Mouse (Mus musculus) left cerebral cortex, adult 2 months (tissue): ENCODE results near the gene Muc20. TPM values are rescaled to one million over a fixed set of nuclear protein-coding genes. Genes with fewer than 3 reads are reported as not detected.

Experiments
- DNase-seq, 2 experiments: peaks; one replicate each; pipeline ENCODE4 v3.0.0; 2021 to 2022; ENCODE audit warnings: low spot score in 2 of 2, mixed read lengths in 1 of 2; ENCODE audit errors: extremely low spot score in 1 of 2
- H3K27ac ChIP-seq: fragments of 200-600 bp; 2 replicates; pipeline ENCODE4 v1.8.1; 2022
- H3K4me3 ChIP-seq: fragments of 200-600 bp; 2 replicates; pipeline ENCODE4 v1.8.1; 2022
- CTCF ChIP-seq: fragments of 200-600 bp; IDR thresholded peaks from 2 replicates; pipeline ENCODE4 v1.8.1; 2022; ENCODE audit warnings: antibody characterized with exemption, mild to moderate bottlenecking, moderate library complexity
- intact Hi-C: fragments of 180-260 bp; cut with DNase I; formaldehyde crosslinking; loops from one replicate; pipeline ENCODE4 v1.15.1; 2025
- total RNA-seq, 2 experiments: library from RNA; stranded (reverse); gene quantifications; 2 replicates each; pipeline ENCODE4 v1.2.3; 2021

Gene Muc20
- total RNA-seq, 2 experiments from 2014 or later, result not detected

GRCm38 (mm10) chr16:32790056-32790455 is 7.2 kb downstream of the Muc20 start:
- intact Hi-C loops, result loop anchor here (5.0 kb wide), 1 partner anchor 78 kb away; no protein-coding TSS in a partner anchor
- H3K27ac ChIP-seq, result no peak overlapping the region
- DNase-seq, result no peak
- no peak for TF ChIP-seq CTCF
- H3K4me3 ChIP-seq, result no peak overlapping the region

GRCm38 (mm10) chr16:32784840-32785239 is 12.4 kb downstream of the Muc20 start:
- H3K27ac ChIP-seq, result no peak overlapping the region
- no peak for TF ChIP-seq CTCF
- intact Hi-C loops, result no loop called here
- peak; percentile 19 to 52 for DNase-seq
- no peak overlapping the region for H3K4me3 ChIP-seq

DNA sequence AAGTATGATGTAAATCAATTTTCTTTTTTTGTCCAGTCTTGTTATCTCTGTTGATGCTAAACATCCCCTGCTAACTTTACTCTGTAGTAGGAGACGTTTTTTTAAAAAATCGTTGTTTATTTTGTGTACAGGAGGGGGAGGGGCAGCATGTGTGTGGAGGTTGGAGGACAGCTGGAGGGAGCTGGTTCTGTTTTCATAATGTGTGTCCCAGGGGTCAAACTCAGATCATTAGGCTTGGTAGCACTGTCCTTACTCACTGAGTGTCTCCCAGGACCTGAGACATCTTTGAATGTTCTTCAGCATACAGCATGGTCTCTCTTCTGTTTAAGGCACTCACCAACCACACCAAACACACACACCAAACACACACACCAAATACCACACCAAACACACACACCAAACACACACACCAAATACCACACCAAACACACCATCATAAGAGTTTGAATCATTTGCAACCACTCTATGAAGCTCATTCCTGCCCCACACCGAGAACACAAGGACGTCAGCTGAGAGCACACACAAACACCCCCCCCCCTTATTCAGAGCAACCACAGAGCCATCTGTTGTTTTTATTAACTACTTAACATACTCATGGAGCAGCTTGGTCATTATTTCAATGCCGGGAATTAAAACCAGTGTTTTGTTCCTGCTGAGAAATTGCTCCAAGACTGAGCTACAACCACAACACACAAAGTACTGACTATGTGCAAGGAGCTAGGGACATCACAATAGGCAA is 13.7 kb downstream of the Muc20 start:
- DNase-seq, result no peak
- no peak for TF ChIP-seq CTCF
- H3K27ac ChIP-seq, result no peak overlapping the region
- H3K4me3 ChIP-seq, result no peak overlapping the region
- intact Hi-C loops, result no loop called here

DNA sequence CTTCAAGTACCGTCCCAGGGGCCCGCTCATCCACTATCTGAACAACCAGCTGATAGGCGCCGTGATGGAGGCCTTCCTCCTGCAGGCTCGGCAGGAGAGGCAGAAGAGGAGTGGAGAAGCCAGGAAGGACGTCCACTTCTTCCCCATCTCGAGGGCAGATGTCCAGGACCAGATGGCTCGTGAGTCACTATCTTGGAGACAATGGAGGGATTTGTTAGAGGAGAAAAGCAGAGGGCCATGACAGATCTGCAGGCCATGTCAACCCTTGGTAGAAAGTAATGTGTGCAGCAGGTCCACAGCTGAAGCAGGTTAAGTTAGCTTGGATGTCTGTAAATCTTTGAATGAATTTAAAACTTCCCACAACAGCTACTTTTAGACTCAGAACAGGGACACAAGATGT is 18.3 kb downstream of the Muc20 start:
- Histone ChIP-seq H3K4me3 (no peak overlapping the region), H3K27ac (no peak overlapping the region)
- no peak for TF ChIP-seq CTCF
- no peak for DNase-seq
- intact Hi-C loops, result no loop called here

- intact Hi-C loops, result no loop called here
- Histone ChIP-seq H3K4me3 (no peak overlapping the region), H3K27ac (no peak overlapping the region)
- TF ChIP-seq CTCF, result no peak
- DNase-seq, result no peak
Observed at GRCm38 (mm10) chr16:32776676-32777075, 20.6 kb downstream of the Muc20 start.

DNA sequence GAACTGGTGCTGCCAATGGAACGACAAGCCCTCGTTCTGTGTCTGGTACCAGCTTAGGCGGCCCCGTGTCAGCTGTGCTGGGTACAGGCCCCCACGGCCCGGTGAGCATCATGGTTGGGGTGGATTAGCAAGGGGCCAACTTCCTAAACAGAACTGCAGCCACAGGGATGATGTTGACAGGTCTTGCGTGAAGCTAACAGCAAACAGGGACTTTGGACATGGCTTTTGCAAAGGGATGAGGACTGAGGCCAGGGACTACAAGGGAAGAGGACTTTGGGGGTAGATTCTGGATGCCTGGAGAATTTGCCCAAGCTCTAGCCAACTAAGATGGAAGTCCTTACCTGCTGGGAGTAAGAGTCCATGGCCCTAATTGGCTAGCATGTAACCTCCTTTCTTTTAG is 30.3 kb downstream of the Muc20 start:
- no peak for TF ChIP-seq CTCF
- intact Hi-C loops, result no loop called here
- Histone ChIP-seq H3K27ac (no peak overlapping the region), H3K4me3 (no peak overlapping the region)
- no peak for DNase-seq

DNA sequence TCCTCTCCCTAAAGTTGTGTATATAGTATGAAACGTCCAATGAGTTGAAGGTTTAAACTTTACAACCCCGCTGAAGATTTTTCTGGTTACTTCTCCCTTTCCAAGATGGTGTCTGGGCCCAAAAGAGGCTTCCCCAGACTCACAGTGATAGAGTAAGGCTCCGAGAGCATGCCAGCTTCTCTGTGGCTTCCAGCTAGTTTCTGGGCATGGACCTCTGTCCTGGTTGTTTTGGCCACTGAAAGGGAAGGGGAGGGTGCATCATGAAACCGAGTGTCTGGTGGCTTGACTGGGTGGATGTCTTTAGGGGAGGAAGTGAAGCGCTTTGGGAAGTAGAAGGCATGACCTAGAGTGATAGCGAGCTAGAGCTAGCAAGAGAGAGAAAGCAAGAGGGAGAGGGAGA is 32.3 kb downstream of the Muc20 start:
- intact Hi-C loops, result no loop called here
- H3K27ac ChIP-seq, result no peak overlapping the region
- no peak for TF ChIP-seq CTCF
- no peak overlapping the region for H3K4me3 ChIP-seq
- DNase-seq, result no peak

GRCm38 (mm10) chr16:32764550-32764949 is 32.7 kb downstream of the Muc20 start:
- Histone ChIP-seq H3K4me3 (no peak overlapping the region), H3K27ac (no peak overlapping the region)
- intact Hi-C loops, result no loop called here
- DNase-seq, result no peak
- no peak for TF ChIP-seq CTCF

DNA sequence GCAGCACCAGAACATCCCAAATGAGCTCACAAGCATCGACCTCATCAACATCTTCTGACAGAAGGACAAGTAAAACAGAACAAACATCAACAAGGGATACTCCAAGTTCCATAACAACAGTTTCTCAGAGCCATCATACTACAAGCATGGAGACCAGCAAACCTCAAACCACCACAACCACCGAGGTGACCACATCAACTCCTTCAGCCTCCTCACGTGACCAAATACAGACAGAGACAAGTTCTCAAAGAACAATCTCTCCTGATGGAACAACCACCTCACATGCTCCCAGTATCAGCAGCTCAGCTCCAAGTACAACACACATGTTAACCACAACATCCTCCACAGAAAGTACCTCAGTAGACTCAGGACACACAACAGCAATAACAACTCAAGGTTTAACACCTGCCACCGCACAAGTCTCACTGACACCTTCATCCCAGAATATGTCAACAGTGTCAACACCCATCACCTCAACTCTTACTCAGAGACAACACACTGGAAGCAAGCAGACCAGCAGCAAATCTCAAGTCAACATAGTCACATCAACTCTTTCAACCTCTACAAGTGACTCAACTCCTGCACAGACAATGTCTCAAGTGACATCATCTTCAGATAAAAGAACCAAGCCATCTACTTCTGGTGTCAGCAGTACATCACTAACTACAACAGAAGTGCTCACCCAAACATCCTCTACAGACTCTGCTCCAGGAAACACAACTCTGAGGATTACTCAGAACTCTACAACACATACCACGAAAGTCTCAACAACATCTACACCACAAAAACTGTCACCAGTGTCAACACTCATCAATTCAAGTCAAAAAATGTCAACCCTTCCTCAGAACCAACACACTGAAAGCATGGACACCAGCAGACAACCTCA is 46.8 kb downstream of the Muc20 start:
- TF ChIP-seq CTCF, result no peak
- H3K4me3 ChIP-seq, result no peak overlapping the region
- DNase-seq, result no peak
- H3K27ac ChIP-seq, result no peak overlapping the region
- intact Hi-C loops, result no loop called here

DNA sequence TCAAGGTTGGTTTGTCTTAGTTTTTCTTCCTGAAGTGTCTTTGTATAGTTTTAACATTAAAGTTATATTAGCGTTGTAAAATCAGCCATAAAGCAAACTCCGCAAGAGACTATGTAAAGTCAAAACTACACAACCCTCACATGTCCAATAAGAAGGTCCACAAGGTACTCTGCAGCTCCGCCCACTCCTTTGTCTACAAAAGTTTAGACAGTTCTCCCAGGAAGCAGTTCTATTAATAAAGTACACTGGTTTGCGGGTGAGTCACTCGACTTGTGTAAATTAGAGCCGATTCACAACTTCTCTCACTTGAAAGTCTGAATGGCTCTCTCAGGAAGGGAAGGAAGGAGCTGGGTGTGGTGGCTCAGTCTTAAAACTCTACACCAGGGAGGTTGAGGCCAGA is 51.4 kb downstream of the Muc20 start:
- no peak overlapping the region for H3K4me3 ChIP-seq
- no peak for DNase-seq
- intact Hi-C loops, result no loop called here
- no peak for TF ChIP-seq CTCF
- no peak overlapping the region for H3K27ac ChIP-seq

- no peak for DNase-seq
- TF ChIP-seq CTCF, result no peak
- intact Hi-C loops, result no loop called here
- no peak overlapping the region for H3K27ac ChIP-seq
- no peak overlapping the region for H3K4me3 ChIP-seq
Observed at GRCm38 (mm10) chr16:32742712-32743111, 54.5 kb downstream of the Muc20 start.

GRCm38 (mm10) chr16:32741366-32741765 is 55.9 kb downstream of the Muc20 start:
- intact Hi-C loops, result no loop called here
- TF ChIP-seq CTCF, result no peak
- H3K4me3 ChIP-seq, result no peak overlapping the region
- no peak overlapping the region for H3K27ac ChIP-seq
- no peak for DNase-seq
